ENCODE assay signal across 9 mouse cellular contexts in genomic region chr12:112143116-112143832, GRCm38 (mm10). TPM values are rescaled to one million over a fixed set of nuclear protein-coding genes. Genes with fewer than 3 reads are reported as not detected.
DNase-seq lines count a peak whose midpoint lies in the region; ATAC-seq lines count a peak whose summit lies in the region.
"Had no signal": no experiment of that assay in that cellular context is flagged by ENCODE, and none has a peak within 500 bp of the region (broad histone marks: within the 10 kb centered on the region; RNA-seq: fewer than 3 reads in every experiment).

No protein-coding gene starts in this region.

- peaks cover 59% of the 10 kb centered on the region for H3K27me3 ChIP-seq in hindbrain, embryonic 11.5 days (ENCODE audit: control insufficient read depth, insufficient read depth, low read length)
- H3K27me3 ChIP-seq in midbrain, embryonic 12.5 days: peaks cover 77% of the 10 kb centered on the region

- peak; percentile 40 for DNase-seq in kidney, postnatal 10 days
- no peak for DNase-seq in kidney, adult 18-20 months
- peak; percentile 78 for DNase-seq in embryo, embryonic 10 days (ENCODE audit: low spot score)
- peak; percentile 71 for DNase-seq in hindbrain, embryonic 11.5 days (ENCODE audit: low spot score)
- no peak for DNase-seq in adrenal gland, adult 18-20 months (ENCODE audit: low spot score in 2 of 2)
- DNase-seq in urinary bladder, adult 18-20 months (ENCODE audit: low spot score in 2 of 2): no peak
- DNase-seq in c-Kit-positive CD71-positive TER-119-positive erythroid progenitor cells, embryonic 14.5 days (ENCODE audit: low spot score): no peak

- no peak for ATAC-seq in hindbrain, embryonic 11.5 days (ENCODE audit: low FRiP score)
- no peak for ATAC-seq in midbrain, embryonic 12.5 days (ENCODE audit: low FRiP score, low read depth)

- H3K4me3 ChIP-seq in hindbrain, embryonic 11.5 days (ENCODE audit: low read depth, low read length): peak overlapping the region; percentile 38
- H3K4me3 ChIP-seq in midbrain, embryonic 12.5 days: peak overlapping the region; percentile 62

- no peaks in the 10 kb centered on the region for H3K9me3 ChIP-seq in hindbrain, embryonic 11.5 days (ENCODE audit: control insufficient read depth, low read length)
- H3K9me3 ChIP-seq in midbrain, embryonic 12.5 days: no peaks in the 10 kb centered on the region
- H3K9me3 ChIP-seq: liver, embryonic 15.5 days had no signal

- H3K4me2 ChIP-seq in hindbrain, embryonic 11.5 days (replicated peaks; ENCODE audit: low read depth, low read length): peak overlapping the region; percentile 56
- H3K4me2 ChIP-seq in midbrain, embryonic 12.5 days (replicated peaks): peak overlapping the region; percentile 79

- H3K36me3 ChIP-seq in hindbrain, embryonic 11.5 days (ENCODE audit: control insufficient read depth, insufficient read depth, low read length): no peaks in the 10 kb centered on the region
- no peaks in the 10 kb centered on the region for H3K36me3 ChIP-seq in midbrain, embryonic 12.5 days
- H3K36me3 ChIP-seq: liver, embryonic 15.5 days had no signal

- WGBS in hindbrain, embryonic 11.5 days: 6% methylated on average over 14 of the region's 14 CpGs
- WGBS in midbrain, embryonic 12.5 days: 4% methylated on average over 14 of the region's 14 CpGs

- H3K27ac ChIP-seq in hindbrain, embryonic 11.5 days (ENCODE audit: low read depth, low read length): 0 out of 2 replicates have a peak overlapping the region, but pooled peaks have one; percentile 6
- peak overlapping the region; percentile 82 for H3K27ac ChIP-seq in midbrain, embryonic 12.5 days (replicated peaks)
- H3K27ac ChIP-seq: liver, embryonic 15.5 days had no signal

- H3K4me1 ChIP-seq in hindbrain, embryonic 11.5 days (replicated peaks; ENCODE audit: control insufficient read depth, insufficient read depth, low read length): peaks cover 13% of the 10 kb centered on the region
- peaks cover 60% of the 10 kb centered on the region for H3K4me1 ChIP-seq in midbrain, embryonic 12.5 days

- H3K9ac ChIP-seq in hindbrain, embryonic 11.5 days (ENCODE audit: low read depth, low read length): peak overlapping the region; percentile 55; the same call in 1 of the 2 replicates
- H3K9ac ChIP-seq in midbrain, embryonic 12.5 days (replicated peaks): peak overlapping the region; percentile 77
- H3K9ac ChIP-seq: liver, embryonic 15.5 days had no signal

RNA-seq across cellular contexts. Expression of gene Kif26a, which starts 2.7 kb away (rescaled TPM):
- 2.0 and 2.2 TPM in 2 replicates for polyA plus RNA-seq in hindbrain, embryonic 11.5 days (2014; fragmentation: Nextera tagmentation; extraction: Ambion mirVana)
- 10.0 and 10.1 TPM in 2 replicates for polyA plus RNA-seq in midbrain, embryonic 12.5 days (2016; fragmentation: Nextera tagmentation; extraction: Ambion mirVana)
- 1 to 10 TPM; 6.9 to 7.1 TPM for total RNA-seq in adrenal gland, adult 18-20 months (2021)

RNA-seq across cellular contexts. Expression of gene Aspg, which starts 36.8 kb away (rescaled TPM):
- polyA plus RNA-seq in hindbrain, embryonic 11.5 days (2014; fragmentation: Nextera tagmentation; extraction: Ambion mirVana): 0.52 and 0.65 TPM in 2 replicates
- 0.51 and 0.56 TPM in 2 replicates for polyA plus RNA-seq in midbrain, embryonic 12.5 days (2016; fragmentation: Nextera tagmentation; extraction: Ambion mirVana)
- 10 to 100 TPM; 32.9 to 41.5 TPM for total RNA-seq in adrenal gland, adult 18-20 months (2021)

Comparison
In these comparisons a context has a peak if more than half of its experiments do, and no peak if none do; other contexts are left out.
1. DNase-seq: peak in kidney, postnatal 10 days (single experiment), embryo, embryonic 10 days (single experiment) and hindbrain, embryonic 11.5 days (single experiment); none in kidney, adult 18-20 months (single experiment), adrenal gland, adult 18-20 months (0 of 2), urinary bladder, adult 18-20 months (0 of 2) and c-Kit-positive CD71-positive TER-119-positive erythroid progenitor cells, embryonic 14.5 days (single experiment).